Mouse (Mus musculus): ENCODE data around the gene Rptor.

GRCm38 (mm10) chr11:119631222-119631870 is 28.6 kb downstream of the Rptor start:
- TF ChIP-seq CTCF (IDR thresholded peaks at IDR 0.05; ENCODE audit: borderline replicate concordance, extremely low read depth, insufficient read depth, insufficient read length) (no peak), POLR2A (IDR thresholded peaks at IDR 0.05; ENCODE audit: borderline replicate concordance, extremely low read depth, insufficient read depth, insufficient read length, poor library complexity, severe bottlenecking) (no peak)
